Mouse (Mus musculus) embryonic facial prominence, embryonic 14.5 days (tissue): ENCODE results near the gene Oas1g. TPM values are rescaled to one million over a fixed set of nuclear protein-coding genes. Genes with fewer than 3 reads are reported as not detected.
"Not testable (repeated sequence)": the region's sequence is repeated elsewhere in the genome, so short reads cannot be mapped to it uniquely, and the experiment has no call there.

Source experiments
- ATAC-seq: fragments of 200-750 bp; cut with Nextera tagmentation; 2 replicates; pipeline ENCODE4 v1.8.0; 2017; ENCODE audit warnings: low read depth, moderate number of reproducible peaks, moderate TSS enrichment
- DNase-seq: peaks from one replicate; pipeline ENCODE4 v3.0.0-alpha.2; 2015; ENCODE audit warnings: low spot score
- H3K27ac ChIP-seq: fragments of 300-500 bp; sonication (generic); replicated peaks from 2 replicates; pipeline ENCODE4 v1.5.1; 2014; ENCODE audit warnings: low read depth, mild to moderate bottlenecking, low read length, moderate library complexity
- H3K27me3 ChIP-seq: fragments of 300-500 bp; sonication (generic); replicated peaks from 2 replicates; pipeline ENCODE4 v1.6.1; 2014; ENCODE audit warnings: low read length; ENCODE audit not compliant: control insufficient read depth, insufficient read depth
- H3K36me3 ChIP-seq: fragments of 300-500 bp; sonication (generic); 2 replicates; pipeline ENCODE4 v1.6.1; 2014; ENCODE audit warnings: low read length, mixed read lengths; ENCODE audit not compliant: control insufficient read depth, insufficient read depth
- H3K4me1 ChIP-seq: fragments of 300-500 bp; sonication (generic); 2 replicates; pipeline ENCODE4 v1.6.1; 2014; ENCODE audit warnings: antibody characterized with exemption, low read length; ENCODE audit not compliant: control insufficient read depth, insufficient read depth
- H3K4me2 ChIP-seq: fragments of 300-500 bp; sonication (generic); 2 replicates; pipeline ENCODE4 v1.6.1; 2014; ENCODE audit warnings: low read depth, mild to moderate bottlenecking, low read length, moderate library complexity, mixed read lengths
- H3K4me3 ChIP-seq: fragments of 300-500 bp; sonication (generic); 2 replicates; pipeline ENCODE4 v1.5.1; 2014; ENCODE audit warnings: low read depth, mild to moderate bottlenecking, low read length
- H3K9ac ChIP-seq: fragments of 300-500 bp; sonication (generic); 2 replicates; pipeline ENCODE4 v1.6.1; 2014; ENCODE audit warnings: low read depth, mild to moderate bottlenecking, low read length, moderate library complexity, mixed read lengths
- H3K9me3 ChIP-seq: fragments of 300-500 bp; sonication (generic); 2 replicates; pipeline ENCODE4 v1.6.1; 2016; ENCODE audit warnings: low read length; ENCODE audit not compliant: control insufficient read depth
- WGBS: fragments of 180-500 bp; shearing (Covaris S2); extraction: QIAGEN DNeasy Blood & Tissue Kit; methylation state at CpG from one replicate; pipeline ENCODE4 v1.1.7; 2014; 5-methylcytosine and 5-hydroxymethylcytosine counted together
- polyA plus RNA-seq: library from polyadenylated mRNA; unstranded; fragments of >200 nt; fragmentation: Nextera tagmentation; extraction: Ambion mirVana; gene quantifications from 2 replicates; pipeline ENCODE4 v1.2.1, GENCODE M21; 2014

Gene Oas1g
- polyA plus RNA-seq, 1 experiment from 2014 or later = 0.67 TPM

DNA sequence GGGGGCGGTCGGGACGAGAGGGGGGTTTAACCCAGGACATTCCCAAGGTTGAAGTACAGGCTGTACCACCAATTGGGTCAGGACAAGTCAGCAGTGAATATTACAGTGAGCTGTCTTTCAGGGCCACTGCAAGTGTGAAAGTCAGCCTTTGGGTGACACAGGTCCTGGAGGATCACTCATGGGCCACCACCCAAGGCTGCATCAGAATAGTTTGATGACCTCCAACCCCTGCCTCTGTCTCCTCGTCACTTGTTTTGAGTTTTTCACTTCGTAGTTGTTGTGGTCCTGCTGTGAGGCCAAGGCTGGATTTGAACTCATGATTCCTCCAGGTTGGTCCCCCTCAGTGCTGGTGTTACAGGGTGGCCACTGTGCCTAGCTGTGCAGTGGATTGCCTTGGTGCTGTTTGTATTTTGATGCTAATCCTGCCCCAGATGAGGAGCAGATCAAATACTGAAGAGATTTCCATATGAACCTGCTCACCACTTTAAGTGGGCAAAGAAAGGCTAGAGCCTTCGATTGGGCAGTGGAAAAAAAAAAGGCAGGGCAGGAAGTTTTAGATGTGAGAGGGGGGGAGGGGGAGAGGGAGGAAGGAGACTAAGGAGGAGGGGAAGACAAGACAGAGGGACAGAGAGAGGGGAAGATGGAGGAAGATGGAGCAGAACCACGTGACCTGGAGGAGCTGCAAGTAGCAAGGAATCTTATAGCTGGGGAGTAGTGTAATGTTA, 20.9 kb upstream of the Oas1g start:
- no peak for DNase-seq
- no peaks in the 10 kb centered on the region for H3K4me1 ChIP-seq
- no peaks in the 10 kb centered on the region for H3K9me3 ChIP-seq
- H3K4me2 ChIP-seq = no peak overlapping the region
- ATAC-seq = no peak
- H3K36me3 ChIP-seq = no peaks in the 10 kb centered on the region
- no peak overlapping the region for H3K9ac ChIP-seq
- 50% methylated on average over 7 of the region's 7 CpGs for WGBS
- H3K27ac ChIP-seq = no peak overlapping the region
- no peak overlapping the region for H3K4me3 ChIP-seq
- no peaks in the 10 kb centered on the region for H3K27me3 ChIP-seq

DNA sequence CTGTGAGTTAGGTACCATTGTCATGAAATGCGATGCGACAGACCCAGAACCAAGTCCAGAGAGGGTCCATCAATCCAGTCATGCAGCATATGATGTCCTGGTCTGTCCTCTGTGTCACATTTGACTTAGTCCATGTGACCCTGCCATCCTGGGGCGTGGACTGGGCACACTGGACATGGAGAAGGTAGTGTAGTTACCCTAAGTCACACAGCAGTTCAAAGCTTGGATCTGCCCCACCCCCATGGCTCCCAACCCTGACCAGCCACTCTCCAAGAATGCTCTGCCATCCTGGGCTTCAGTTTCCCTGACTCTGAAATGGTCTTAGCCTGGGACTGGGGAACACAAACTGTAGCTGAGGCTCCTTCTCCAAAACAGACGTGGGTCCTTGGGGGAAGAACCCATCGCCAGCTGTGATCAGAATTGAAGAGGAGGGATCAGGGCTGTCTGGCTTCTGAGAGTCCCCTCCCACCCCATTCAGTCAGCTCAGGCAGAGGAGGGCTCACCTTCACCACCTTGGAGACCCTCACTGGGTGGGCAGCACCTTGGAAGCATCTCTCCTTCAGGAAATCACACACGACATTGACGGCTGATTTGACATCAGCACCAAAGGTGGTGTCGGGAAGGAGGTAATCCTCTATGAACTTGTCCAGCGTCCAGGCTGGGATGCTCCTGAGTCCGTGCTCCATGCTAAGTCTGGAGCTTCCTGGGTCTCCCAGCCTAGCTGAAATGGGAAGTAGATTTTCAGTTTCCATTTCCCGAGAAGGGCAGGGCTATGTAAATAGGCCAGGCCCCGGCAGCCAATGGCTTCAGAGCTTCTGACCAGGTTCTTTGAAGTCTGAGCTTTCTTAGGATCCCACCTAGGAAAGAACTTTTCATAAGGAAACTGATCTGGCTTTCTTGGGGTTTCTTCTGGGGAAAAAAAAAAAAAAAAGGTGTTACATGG, 19.6 kb upstream of the Oas1g start, which contains the start of gene Oas1a:
Gene Oas1a (minus strand): TSS at position 731 of the 943 bp plus-strand sequence.
- H3K9ac ChIP-seq, H3K27ac ChIP-seq, H3K4me3 ChIP-seq, H3K36me3 ChIP-seq, H3K4me1 ChIP-seq, H3K4me2 ChIP-seq, ATAC-seq, H3K9me3 ChIP-seq, H3K27me3 ChIP-seq: not testable (repeated sequence)
- peak; percentile 32 for DNase-seq
- WGBS = 36% methylated on average over 8 of the region's 12 CpGs

DNA sequence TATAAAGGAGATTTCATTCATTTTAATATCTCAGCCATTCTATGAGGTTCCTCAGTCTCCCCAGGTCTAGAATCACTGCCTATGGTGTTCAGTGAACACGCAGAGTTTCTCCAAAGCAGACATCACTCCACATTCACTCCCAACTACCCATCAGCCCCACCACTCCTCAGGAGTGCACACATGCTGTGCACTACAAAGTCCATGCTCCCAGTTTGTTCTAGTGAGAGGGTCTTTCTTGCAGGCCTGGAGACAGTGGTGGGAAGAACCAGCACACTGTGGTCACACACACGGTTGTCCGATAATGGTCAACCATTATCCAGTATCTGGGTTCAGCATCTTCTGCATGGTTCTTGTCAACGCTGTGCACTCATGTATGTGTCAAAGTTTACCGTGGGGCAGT, 14.6 kb upstream of the Oas1g start:
- Histone ChIP-seq H3K4me1 (no peaks in the 10 kb centered on the region), H3K4me3 (no peak overlapping the region), H3K27me3 (no peaks in the 10 kb centered on the region), H3K36me3 (no peaks in the 10 kb centered on the region), H3K4me2 (no peak overlapping the region), H3K27ac (no peak overlapping the region), H3K9ac (no peak overlapping the region), H3K9me3 (no peaks in the 10 kb centered on the region)
- ATAC-seq = no peak
- 89% methylated on average over 5 of the region's 5 CpGs for WGBS
- no peak for DNase-seq

DNA sequence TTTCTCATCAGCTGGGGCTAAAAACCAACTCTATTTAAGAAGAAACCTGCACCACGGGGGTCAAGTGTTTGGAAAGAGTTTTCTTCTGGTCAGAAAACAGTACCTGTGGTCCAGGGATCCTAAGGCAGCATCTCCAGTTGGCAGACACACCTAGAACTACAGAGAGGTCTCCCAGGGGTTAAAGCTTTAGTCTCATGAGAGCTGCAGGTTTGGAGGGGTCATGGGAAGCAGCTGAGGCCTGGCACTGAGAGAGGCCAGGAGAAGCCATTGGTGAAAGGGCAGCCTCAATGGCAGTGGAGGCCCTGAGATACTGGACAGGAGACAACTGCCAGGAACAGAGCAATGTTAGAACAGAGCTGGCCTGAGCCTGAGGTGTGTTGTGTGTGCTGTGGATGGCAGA, 13.3 kb upstream of the Oas1g start:
- H3K27ac ChIP-seq = no peak overlapping the region

DNA sequence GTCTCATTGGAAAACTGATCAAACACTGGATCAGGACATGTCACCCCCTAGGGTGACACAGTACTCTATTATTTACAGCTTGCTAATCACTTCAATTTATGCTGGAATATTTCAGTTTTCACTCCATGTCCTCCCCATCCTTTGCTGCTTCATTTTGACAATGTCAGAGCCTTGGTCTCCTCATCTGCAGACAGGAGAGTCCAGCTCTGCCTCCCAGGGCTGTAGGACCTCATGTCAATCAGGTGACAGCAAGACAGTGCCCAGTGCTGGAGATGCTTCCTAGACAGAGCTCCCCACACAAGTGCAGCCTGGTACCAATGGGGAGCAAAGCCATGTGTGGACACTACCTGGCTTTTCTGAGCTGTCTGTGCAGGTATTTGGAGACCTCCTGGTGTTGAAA, 11.3 kb upstream of the Oas1g start:
- no peak overlapping the region for H3K9ac ChIP-seq
- no peaks in the 10 kb centered on the region for H3K9me3 ChIP-seq
- no peak for DNase-seq

More for the DNA sequence above, 13.3 kb upstream of the Oas1g start:
- ATAC-seq = no peak
- Histone ChIP-seq H3K4me2 (no peak overlapping the region), H3K4me3 (no peak overlapping the region), H3K36me3 (no peaks in the 10 kb centered on the region), H3K27me3 (no peaks in the 10 kb centered on the region), H3K9ac (no peak overlapping the region), H3K4me1 (no peaks in the 10 kb centered on the region), H3K9me3 (no peaks in the 10 kb centered on the region)
- DNase-seq = no peak
- WGBS = 56% methylated on average over 1 of the region's 1 CpGs

DNA sequence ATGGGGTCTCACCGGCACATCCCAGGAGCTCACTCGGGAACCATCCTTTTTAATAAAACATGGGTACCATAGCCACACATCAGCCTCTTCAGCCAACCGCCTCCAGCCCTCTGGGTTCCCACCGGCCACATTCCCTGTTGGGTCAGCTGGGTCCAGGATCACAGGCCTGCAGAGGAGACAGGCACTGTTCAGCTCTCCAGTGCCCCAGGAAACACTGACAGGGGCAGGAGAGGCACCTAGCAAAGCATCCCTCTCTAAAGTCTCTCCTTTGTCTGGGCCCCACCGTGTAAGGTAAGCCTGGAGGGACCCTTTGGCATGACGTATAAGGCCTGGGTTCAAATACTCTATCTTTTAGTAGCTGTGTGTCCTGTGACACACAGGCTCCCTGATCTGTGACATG, 10.9 kb upstream of the Oas1g start:
- 89% methylated on average over 6 of the region's 6 CpGs for WGBS
- no peak overlapping the region for H3K9ac ChIP-seq
- no peaks in the 10 kb centered on the region for H3K9me3 ChIP-seq
- H3K4me1 ChIP-seq = no peaks in the 10 kb centered on the region
- no peaks in the 10 kb centered on the region for H3K36me3 ChIP-seq
- no peak for DNase-seq
- no peak overlapping the region for H3K4me2 ChIP-seq
- H3K4me3 ChIP-seq = no peak overlapping the region
- no peaks in the 10 kb centered on the region for H3K27me3 ChIP-seq
- no peak overlapping the region for H3K27ac ChIP-seq
- no peak for ATAC-seq

More for the DNA sequence above, 11.3 kb upstream of the Oas1g start:
- Histone ChIP-seq H3K36me3 (no peaks in the 10 kb centered on the region), H3K4me3 (no peak overlapping the region), H3K27ac (no peak overlapping the region), H3K27me3 (no peaks in the 10 kb centered on the region), H3K4me1 (no peaks in the 10 kb centered on the region), H3K4me2 (no peak overlapping the region)
- no peak for ATAC-seq

DNA sequence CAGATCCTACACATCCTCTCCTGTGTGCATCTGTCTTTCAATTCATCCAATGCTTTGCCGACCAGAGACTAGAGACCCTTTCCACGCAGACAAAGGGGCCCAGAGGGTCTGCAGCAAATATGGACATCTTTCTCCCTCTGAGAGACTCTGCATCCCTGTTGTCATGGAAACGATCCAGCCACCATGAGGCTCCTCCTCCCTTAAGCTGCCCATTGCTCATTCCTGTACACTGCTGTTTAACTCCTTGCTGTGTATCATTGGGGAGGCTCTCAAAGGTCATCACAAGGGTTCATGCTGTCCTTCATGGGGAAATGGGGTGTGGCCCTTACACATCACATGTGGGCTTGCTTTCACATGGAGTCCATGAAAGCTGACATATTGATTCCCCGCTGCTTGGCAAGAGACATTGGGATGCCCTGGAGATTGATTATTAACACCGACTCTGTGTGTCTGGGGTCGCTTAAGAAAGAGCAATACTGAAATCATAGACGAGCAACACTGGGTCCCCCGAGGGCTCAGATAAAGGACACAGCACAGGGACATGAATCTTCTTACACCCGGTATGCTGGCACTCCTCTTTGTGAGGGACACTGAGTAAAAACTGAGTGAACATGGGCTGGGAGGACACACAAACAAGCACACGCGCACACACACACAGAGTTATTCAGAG, 8.0 kb upstream of the Oas1g start:
- Histone ChIP-seq H3K4me1 (no peaks in the 10 kb centered on the region), H3K27me3 (no peaks in the 10 kb centered on the region), H3K9ac (no peak overlapping the region), H3K9me3 (no peaks in the 10 kb centered on the region), H3K27ac (no peak overlapping the region), H3K4me3 (no peak overlapping the region), H3K4me2 (no peak overlapping the region), H3K36me3 (no peaks in the 10 kb centered on the region)
- WGBS = 86% methylated on average over 11 of the region's 11 CpGs
- DNase-seq (no peak), ATAC-seq (no peak)

DNA sequence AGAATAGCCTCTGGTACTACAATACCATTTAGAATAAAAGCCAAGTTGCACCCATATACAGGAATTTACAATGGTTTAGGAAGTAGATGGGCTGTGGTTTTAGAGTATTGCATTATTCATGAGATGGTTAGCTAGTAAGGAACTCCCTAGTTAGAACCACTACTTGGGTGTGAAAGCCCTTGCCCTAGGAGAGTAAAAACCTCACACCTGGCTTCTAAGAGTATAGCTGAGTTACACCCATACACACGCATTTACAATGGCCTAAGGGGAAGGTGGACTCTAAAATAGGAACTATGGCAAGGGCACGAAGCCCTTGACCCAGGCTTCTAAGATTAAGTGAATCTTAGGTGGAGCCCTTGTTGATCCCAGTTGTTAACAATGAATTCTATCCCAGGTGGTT, 7.3 kb upstream of the Oas1g start:
- H3K4me3 ChIP-seq, H3K9ac ChIP-seq: not testable (repeated sequence)
- WGBS = 77% methylated on average over 2 of the region's 2 CpGs

More for the DNA sequence above, 7.3 kb upstream of the Oas1g start:
- ATAC-seq, H3K9me3 ChIP-seq, H3K27ac ChIP-seq, H3K4me1 ChIP-seq, H3K27me3 ChIP-seq, H3K36me3 ChIP-seq, DNase-seq, H3K4me2 ChIP-seq: not testable (repeated sequence)
